Mouse (Mus musculus): ENCODE results near the gene Casd1.

DNA sequence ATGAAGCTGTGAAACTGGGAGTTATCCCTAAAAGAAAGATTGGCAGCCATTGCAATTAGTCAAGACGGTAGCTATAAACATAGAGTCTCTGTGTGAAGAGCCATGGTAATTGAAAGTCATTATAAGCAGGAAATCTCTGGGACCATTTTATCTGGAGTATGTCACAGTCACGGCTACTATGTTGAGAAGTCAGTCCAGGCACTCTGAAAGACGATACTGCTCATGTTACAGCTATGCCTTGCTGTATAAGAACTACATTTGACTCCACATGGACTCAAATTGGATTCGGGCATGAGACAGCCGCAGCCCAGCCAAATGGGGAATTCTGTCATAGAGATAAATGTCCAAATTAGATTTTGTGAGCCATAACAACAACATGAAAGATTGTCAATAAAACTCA is 37.2 kb upstream of the Casd1 start:
- no peak for TF ChIP-seq POLR2A (IDR thresholded peaks at IDR 0.05; ENCODE audit: extremely low read depth, insufficient read depth, low read length)
- TF ChIP-seq CTCF (IDR thresholded peaks at IDR 0.05; ENCODE audit: low read depth, low read length): no peak
